Mouse (Mus musculus): ENCODE measurements around the gene Naa16. TPM values are rescaled to one million over a fixed set of nuclear protein-coding genes. Genes with fewer than 3 reads are reported as not detected.
A peak's percentile ranks its signal among the peaks of the same experiment; 100 is the strongest.

Gene Naa16
- polyA plus RNA-seq, 1 experiment, result 2.1 TPM

- H3K4me3 ChIP-seq (replicated peaks; ENCODE audit: extremely low read depth, low read depth, low read length), result no peak overlapping the region
- no peak for DNase-seq
- 87% methylated on average over 2 of the region's 2 CpGs for WGBS
- TF ChIP-seq POLR2A (IDR thresholded peaks at IDR 0.05; ENCODE audit: borderline replicate concordance, extremely low read depth, low read depth, low read length), result no peak
- H3K4me1 ChIP-seq (ENCODE audit: control insufficient read depth, insufficient read depth, low read length), result no peaks in the 10 kb centered on the region
Measured at GRCm38 (mm10) chr14:79303150-79303549, 87.4 kb downstream of the Naa16 start.

DNA sequence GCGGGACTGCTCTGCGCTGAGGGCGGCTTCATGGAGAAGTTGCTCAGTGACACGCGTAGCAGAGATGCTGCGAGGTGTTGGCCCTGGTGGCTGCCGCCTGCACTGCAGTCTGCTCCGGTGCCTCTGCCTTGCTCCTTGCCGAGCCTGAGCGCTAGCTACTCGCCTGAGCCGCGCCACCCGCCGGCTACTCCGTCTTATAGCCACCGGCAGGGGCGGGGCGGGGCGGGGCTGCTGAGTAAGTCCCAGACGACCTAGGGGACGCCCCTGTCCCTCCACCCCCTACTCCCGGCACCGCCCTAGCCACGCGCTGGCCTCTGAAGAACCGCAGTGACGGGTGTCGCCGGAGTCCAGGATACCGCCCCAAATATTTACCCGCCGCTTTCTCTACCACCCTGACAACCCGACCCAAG lies 89.1 kb downstream of the Naa16 start, which contains the start of gene Rgcc:
Gene Rgcc (minus strand): TSS at position 180 of the 410 bp plus-strand sequence.
- Histone ChIP-seq H3K4me3 (replicated peaks; ENCODE audit: extremely low read depth, low read depth, low read length) (peak within 1 kb of the TSS; percentile 91), H3K4me1 (ENCODE audit: control insufficient read depth, insufficient read depth, low read length) (no peaks in the 10 kb centered on the region)
- TF ChIP-seq POLR2A (IDR thresholded peaks at IDR 0.05; ENCODE audit: borderline replicate concordance, extremely low read depth, low read depth, low read length), result peak; percentile 99
- peak; percentile 86 for TF ChIP-seq CTCF (IDR thresholded peaks at IDR 0.05; ENCODE audit: insufficient read depth, low read length)
- DNase-seq, result peak; percentile 98
- WGBS, result under 1% methylated on average over 34 of the region's 34 CpGs

DNA sequence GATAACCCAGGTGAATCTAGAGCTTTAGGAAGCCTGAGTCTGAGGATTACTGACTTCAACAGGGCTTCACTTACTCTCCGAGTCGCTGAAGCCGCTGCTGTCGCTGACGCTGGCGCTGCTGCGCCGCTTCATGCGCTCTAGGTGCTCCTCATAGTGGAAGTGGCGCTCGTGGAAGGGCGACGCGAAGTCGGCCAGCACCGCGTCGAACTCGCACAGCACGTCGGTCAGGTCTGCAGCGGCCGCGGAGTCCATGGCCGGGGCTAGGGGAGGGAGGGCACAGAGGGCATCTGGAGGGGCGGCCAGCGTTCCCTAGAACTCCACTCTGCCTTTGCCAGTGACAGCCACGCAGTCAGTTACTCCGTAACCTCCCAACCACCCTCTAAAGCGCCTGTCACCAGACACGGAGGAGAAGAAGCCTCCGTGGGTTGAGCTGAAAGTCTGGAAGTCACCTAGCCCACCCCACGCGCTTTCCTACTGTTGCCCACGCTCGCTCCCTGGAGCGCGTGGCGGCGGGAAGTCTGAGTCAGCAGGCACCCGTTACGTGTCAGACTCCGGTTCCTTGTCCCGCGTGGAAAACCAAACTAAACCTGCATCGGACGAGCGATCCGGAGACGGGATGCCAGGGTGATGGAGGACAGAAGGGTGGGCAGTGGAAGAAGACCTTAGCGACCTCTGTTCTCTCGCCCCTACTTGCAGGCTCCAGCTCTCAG lies 89.8 kb downstream of the Naa16 start:
- no peak for DNase-seq
- no peaks in the 10 kb centered on the region; the same call in 1 of the 2 replicates for H3K4me1 ChIP-seq (ENCODE audit: control insufficient read depth, insufficient read depth, low read length)
- under 1% methylated on average over 52 of the region's 52 CpGs for WGBS
- peak overlapping the region; percentile 91 for H3K4me3 ChIP-seq (replicated peaks; ENCODE audit: extremely low read depth, low read depth, low read length)
- TF ChIP-seq POLR2A (IDR thresholded peaks at IDR 0.05; ENCODE audit: borderline replicate concordance, extremely low read depth, low read depth, low read length) (no peak; the same call in 1 of the 2 replicates), CTCF (IDR thresholded peaks at IDR 0.05; ENCODE audit: insufficient read depth, low read length) (no peak)

DNA sequence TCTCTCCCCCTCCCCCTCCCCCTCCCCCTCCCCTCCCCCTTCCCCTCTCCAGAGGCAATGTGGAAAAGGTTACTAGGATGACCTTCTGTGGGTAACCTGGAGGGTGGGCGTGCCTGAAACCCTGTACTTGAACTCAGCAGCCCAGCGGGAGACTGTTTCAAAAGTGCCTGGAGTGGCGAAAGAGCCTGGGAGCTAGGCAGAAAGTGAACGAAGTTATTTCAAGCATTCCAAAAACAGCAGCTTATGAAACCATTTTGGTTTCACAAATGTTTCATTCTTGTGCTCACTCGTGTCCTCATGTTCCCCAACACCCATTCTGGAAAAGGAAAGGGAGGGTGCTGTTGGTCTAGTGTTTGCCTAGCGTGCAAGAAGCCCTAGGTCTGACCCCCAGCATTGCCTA lies 90.8 kb downstream of the Naa16 start:
- TF ChIP-seq POLR2A (IDR thresholded peaks at IDR 0.05; ENCODE audit: borderline replicate concordance, extremely low read depth, low read depth, low read length), result no peak
- TF ChIP-seq CTCF (IDR thresholded peaks at IDR 0.05; ENCODE audit: insufficient read depth, low read length), result no peak
- DNase-seq, result no peak
- Histone ChIP-seq H3K4me3 (replicated peaks; ENCODE audit: extremely low read depth, low read depth, low read length) (peak overlapping the region; percentile 77), H3K4me1 (ENCODE audit: control insufficient read depth, insufficient read depth, low read length) (peaks cover 3% of the 10 kb centered on the region; the same call in 1 of the 2 replicates)
- WGBS, result 15% methylated on average over 6 of the region's 6 CpGs

GRCm38 (mm10) chr14:79299230-79299629 lies 91.3 kb downstream of the Naa16 start:
- no peak for TF ChIP-seq CTCF (IDR thresholded peaks at IDR 0.05; ENCODE audit: insufficient read depth, low read length)
- no peak; the same call in 1 of the 2 replicates for TF ChIP-seq POLR2A (IDR thresholded peaks at IDR 0.05; ENCODE audit: borderline replicate concordance, extremely low read depth, low read depth, low read length)
- Histone ChIP-seq H3K4me3 (replicated peaks; ENCODE audit: extremely low read depth, low read depth, low read length) (peak overlapping the region; percentile 36), H3K4me1 (ENCODE audit: control insufficient read depth, insufficient read depth, low read length) (peaks cover 3% of the 10 kb centered on the region; the same call in 1 of the 2 replicates)
- 29% methylated on average over 4 of the region's 4 CpGs for WGBS
- DNase-seq, result no peak

GRCm38 (mm10) chr14:79298314-79298992 lies 92.1 kb downstream of the Naa16 start:
- no peak for DNase-seq
- Histone ChIP-seq H3K4me3 (replicated peaks; ENCODE audit: extremely low read depth, low read depth, low read length) (peak overlapping the region; percentile 27), H3K4me1 (ENCODE audit: control insufficient read depth, insufficient read depth, low read length) (peaks cover 9% of the 10 kb centered on the region)
- TF ChIP-seq CTCF (IDR thresholded peaks at IDR 0.05; ENCODE audit: insufficient read depth, low read length) (no peak), POLR2A (IDR thresholded peaks at IDR 0.05; ENCODE audit: borderline replicate concordance, extremely low read depth, low read depth, low read length) (no peak)
- WGBS, result 49% methylated on average over 7 of the region's 7 CpGs

DNA sequence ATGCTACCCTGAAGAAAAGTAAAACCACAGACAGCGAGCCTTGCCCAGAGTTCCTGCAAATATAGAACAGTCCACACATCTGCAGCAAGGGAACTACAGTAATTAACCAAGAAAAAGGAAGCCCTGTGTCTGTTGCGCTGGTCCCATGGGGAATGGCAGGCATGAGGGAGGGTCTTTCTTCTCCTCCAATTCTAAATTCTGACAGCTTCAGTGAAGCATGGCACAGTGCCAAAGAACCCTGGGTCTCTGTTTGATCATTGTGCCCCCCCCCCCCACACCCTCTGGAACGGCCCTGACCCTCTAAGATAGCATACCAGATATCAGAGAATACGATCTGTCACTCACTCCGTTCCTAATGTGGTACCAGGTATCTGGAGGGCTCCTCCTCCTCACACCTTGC lies 93.7 kb downstream of the Naa16 start:
- peaks cover 12% of the 10 kb centered on the region for H3K4me1 ChIP-seq (ENCODE audit: control insufficient read depth, insufficient read depth, low read length)
- WGBS, result 46% methylated on average over 5 of the region's 5 CpGs
- H3K4me3 ChIP-seq (replicated peaks; ENCODE audit: extremely low read depth, low read depth, low read length), result peak overlapping the region; percentile 13
- no peak for TF ChIP-seq CTCF (IDR thresholded peaks at IDR 0.05; ENCODE audit: insufficient read depth, low read length)
- no peak for DNase-seq

DNA sequence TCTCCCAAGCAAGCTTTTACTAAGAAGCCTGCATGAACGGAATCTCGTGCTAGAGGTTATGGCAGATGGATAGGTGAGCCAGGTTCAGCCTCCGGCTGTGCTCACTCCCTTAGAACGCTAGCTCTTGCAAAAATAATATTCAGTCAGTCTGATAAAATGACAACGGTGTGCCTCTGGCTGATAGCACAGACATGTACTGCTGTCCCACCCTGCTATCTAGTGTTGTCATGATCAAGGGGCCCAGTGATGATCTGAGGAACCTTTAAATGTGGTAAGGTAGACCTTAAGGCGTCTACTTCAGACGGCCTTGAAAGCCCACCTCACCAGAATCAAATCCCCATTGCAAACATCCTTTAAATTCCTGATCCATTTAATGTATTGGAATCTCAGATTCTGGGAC lies 94.4 kb downstream of the Naa16 start:
- Histone ChIP-seq H3K4me3 (replicated peaks; ENCODE audit: extremely low read depth, low read depth, low read length) (no peak overlapping the region), H3K4me1 (ENCODE audit: control insufficient read depth, insufficient read depth, low read length) (peaks cover 12% of the 10 kb centered on the region)
- 72% methylated on average over 7 of the region's 7 CpGs for WGBS
- no peak for DNase-seq
- TF ChIP-seq POLR2A (IDR thresholded peaks at IDR 0.05; ENCODE audit: borderline replicate concordance, extremely low read depth, low read depth, low read length), result no peak
- no peak for TF ChIP-seq CTCF (IDR thresholded peaks at IDR 0.05; ENCODE audit: insufficient read depth, low read length)

- peak; percentile 53; the same call in 1 of the 2 replicates for TF ChIP-seq POLR2A (IDR thresholded peaks at IDR 0.05; ENCODE audit: borderline replicate concordance, extremely low read depth, low read depth, low read length)
- no peak for TF ChIP-seq CTCF (IDR thresholded peaks at IDR 0.05; ENCODE audit: insufficient read depth, low read length)
- DNase-seq, result no peak
- H3K4me1 ChIP-seq (ENCODE audit: control insufficient read depth, insufficient read depth, low read length), result peaks cover 12% of the 10 kb centered on the region
- 61% methylated on average over 9 of the region's 9 CpGs for WGBS
- no peak overlapping the region for H3K4me3 ChIP-seq (replicated peaks; ENCODE audit: extremely low read depth, low read depth, low read length)
Measured at GRCm38 (mm10) chr14:79295579-79295978, 95.0 kb downstream of the Naa16 start.

- TF ChIP-seq CTCF (IDR thresholded peaks at IDR 0.05; ENCODE audit: insufficient read depth, low read length), result no peak
- no peak for TF ChIP-seq POLR2A (IDR thresholded peaks at IDR 0.05; ENCODE audit: borderline replicate concordance, extremely low read depth, low read depth, low read length)
- H3K4me1 ChIP-seq (ENCODE audit: control insufficient read depth, insufficient read depth, low read length), result peaks cover 12% of the 10 kb centered on the region
- DNase-seq, result no peak
- H3K4me3 ChIP-seq (replicated peaks; ENCODE audit: extremely low read depth, low read depth, low read length), result no peak overlapping the region
- 50% methylated on average over 5 of the region's 5 CpGs for WGBS
Measured at GRCm38 (mm10) chr14:79294950-79295349, 95.6 kb downstream of the Naa16 start.

Measured in lung, adult 2 months (tissue).